Mouse (Mus musculus) T-helper 2 cell (primary cell): ENCODE measurements around the gene Tmem191c.
"Not testable (repeated sequence)": the region's sequence is repeated elsewhere in the genome, so short reads cannot be mapped to it uniquely, and the experiment has no call there.

ENCODE experiments used
- in situ Hi-C: fragments of 300-600 bp; cut with MboI, MseI; formaldehyde crosslinking; loops from one replicate; pipeline ENCODE4 v1.15.1; 2025; ENCODE audit warnings: high pct_unique_total_duplicates

The Tmem191c gene

DNA sequence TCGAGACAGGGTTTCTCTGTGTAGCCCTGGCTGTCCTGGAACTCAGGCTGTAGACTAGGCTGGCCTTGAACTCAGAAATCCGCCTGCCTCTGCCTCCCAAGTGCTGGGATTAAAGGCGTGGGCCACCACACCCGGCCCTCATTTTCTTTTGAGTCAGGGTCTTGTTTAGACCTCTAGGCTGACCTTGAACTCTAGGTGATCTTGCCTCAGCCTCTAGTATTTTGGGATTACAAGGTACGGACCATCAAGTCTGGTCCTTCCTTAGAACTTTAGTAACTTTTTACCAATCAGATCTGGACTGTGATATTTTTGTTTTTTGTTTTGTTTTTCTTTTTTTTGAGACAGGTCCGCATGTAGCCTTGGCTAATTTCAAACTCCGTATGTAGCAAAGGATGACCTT is at the start of gene Tmem191c:
Gene Tmem191c (plus strand): TSS at position 357 of the 400 bp plus-strand sequence.
- in situ Hi-C loops, result no loop called here

DNA sequence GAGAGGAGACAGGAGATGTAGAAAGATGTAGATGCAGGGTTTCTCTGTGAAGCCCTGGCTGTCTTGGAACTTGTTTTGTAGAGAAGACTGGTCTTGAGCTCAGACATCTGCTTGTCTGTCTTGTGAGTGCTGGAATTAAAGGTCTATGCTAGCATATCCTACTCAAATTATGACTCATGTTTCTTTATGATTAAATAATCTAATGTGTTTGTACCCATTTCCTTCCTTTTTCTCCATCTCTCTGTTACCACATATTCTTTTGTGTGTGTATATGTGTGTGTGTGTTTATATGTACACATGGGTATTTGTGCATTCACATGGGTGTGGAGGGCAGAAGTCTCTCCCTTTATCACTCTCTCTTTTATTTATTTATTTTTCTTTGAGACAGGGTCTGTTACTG is 49.4 kb upstream of the Tmem191c start:
- in situ Hi-C loops, result no loop called here

DNA sequence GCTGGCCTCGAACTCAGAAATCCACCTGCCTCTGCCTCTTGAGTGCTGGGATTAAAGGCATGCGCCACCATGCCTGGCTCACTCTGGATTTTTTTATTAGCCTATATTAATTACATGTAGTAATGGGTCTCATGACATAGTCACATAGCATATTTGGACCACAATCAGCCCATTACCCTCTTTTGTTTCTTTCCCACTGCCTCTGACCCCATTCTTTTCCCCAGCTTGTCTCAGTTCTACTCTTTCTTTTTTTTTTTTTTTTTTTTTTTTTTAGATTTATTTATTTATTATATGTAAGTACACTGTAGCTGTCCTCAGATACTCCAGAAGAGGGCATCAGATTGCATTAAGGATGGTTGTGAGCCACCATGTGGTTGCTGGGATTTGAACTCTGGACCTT is 44.4 kb upstream of the Tmem191c start:
- in situ Hi-C loops, result not testable (repeated sequence)

DNA sequence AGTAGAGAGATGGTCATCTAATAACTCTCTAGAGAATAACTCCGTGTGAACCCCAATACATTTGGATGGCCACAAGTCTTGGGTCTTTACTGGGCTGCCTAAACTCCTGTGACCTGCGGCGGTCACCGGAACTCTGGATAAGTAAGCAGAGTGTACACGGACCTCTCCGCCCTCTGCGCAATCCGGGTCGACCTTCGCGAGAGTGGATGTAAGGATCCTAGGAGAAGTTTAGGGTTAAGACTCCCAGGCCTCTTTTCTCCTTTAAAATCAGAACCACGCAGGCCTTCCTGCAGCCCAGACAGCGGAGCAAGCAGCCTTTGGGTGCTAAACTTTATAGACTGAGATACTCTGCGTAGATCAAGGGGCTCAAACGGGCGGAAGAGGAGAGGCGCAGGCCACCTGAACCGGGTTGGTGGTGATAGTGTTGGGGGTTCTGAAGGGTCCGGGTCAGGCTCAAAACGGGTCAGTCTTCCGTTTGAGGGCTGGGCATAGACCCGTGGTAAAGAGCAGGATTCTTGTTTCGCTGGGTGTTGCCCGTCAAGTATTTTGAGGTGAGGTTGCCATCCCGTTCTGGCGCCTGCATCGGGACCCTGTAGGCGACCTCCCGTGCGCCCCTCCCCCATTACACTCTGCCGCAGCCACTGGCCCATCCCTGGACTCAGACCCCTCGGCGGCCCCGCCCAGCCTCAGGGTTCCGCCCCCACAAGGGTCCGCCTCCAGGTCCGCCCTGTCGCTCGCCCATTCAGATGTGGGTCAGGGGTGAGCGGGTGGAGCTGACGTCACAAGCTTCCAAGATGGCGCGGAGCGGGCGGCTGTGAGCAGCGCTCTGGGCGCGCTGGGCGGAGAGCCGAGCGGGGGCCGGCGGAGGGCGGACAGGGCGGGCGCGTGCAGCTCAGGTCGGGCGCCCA is 42.8 kb upstream of the Tmem191c start, which contains the start of gene Hic2:
Gene Hic2 (plus strand): TSS at position 779 of the 908 bp plus-strand sequence.
- in situ Hi-C loops, result no loop called here

DNA sequence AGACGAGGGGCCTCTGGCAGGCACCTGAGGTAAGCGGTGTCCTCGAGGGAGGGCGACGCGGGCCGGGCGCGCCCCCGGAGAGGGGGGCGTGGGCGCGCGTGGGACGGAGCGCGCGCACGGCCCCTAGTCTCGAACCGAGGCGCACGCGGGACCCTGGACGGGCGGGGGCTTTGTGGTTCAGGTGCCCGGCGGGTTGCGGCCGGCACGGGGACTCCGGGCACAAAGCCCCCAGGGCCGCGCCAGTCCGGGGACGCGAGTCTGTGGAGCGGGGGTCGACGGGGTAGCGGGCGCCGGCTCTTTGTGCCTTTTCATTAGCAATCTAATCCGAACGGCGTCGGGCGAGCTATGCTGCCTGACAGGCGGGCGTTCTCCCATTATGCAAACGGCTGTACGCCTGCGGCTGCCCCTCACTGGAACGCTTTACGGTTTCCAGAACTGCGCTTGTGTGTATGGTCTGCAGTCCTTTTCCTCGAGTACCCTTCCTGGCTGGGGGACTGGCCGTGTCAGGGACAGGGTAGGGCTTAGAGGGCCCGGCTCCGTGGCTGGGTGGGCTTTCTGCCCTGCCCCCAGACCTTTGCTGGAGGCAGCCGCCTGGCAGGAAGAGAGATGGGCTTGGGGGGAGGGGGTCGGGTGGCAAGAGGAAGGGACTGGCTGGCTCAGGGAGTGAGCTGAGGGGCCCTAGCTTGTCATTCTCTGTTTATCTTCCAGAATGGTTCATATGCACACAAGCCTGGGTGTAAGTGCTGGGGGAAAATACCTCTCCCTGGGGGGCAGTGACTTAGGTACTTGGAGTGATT is 42.0 kb upstream of the Tmem191c start:
- in situ Hi-C loops, result no loop called here

DNA sequence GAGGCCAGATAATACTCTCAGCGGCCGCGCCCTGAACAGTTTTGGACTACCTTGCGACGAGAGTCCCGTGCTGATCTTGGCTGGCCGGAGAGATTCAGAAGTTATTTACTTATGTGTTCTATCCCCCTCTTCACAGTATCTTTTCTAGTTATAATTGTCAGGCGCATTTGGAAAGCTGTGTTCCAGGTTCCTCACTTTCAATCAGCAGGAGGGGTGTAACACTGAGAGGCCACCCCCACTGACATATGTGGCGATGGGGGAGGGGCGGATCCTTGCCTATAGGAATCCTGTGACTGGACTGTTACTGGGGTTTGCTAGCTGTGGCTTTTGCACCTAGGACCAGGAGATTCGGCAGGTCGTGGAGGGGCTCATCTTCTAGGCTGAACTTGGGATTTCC is 41.4 kb upstream of the Tmem191c start:
- in situ Hi-C loops, result no loop called here

DNA sequence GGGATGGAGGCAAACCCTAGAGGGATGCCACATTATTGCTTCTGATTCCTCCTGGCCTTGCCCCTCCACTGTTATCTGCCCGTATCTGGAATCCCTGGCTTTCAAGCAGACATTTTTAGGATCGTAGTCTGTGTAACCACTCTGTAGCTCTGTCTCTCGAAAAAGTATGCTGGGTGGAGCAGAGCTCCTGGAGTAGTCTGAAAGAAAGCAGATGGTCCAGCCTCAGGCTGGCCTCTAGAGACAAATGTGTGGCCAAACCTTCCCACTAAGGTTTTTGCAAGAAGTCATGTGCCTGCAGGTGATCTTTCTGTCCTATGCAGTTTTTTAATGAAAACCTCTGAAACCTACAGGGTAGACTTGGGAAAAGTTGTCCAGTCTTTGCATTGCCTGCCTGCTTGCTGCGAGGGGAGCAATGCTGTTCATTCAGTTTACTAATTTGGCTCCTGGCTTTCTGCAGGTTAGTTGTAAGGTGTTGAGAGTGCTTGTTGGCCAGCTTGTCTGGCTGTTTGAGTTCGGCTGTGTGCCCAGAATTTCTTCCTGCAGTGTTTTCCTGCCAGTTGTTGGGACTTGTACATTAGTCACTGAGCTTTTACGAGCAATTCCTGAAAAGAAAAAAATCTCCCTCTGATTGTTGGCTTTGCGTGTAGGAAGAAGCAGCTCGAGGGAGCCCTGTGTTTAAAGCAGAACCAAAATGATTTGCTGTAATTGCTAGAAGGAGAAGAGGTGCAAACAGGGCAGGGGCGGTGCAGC is 40.8 kb upstream of the Tmem191c start:
- in situ Hi-C loops, result no loop called here

DNA sequence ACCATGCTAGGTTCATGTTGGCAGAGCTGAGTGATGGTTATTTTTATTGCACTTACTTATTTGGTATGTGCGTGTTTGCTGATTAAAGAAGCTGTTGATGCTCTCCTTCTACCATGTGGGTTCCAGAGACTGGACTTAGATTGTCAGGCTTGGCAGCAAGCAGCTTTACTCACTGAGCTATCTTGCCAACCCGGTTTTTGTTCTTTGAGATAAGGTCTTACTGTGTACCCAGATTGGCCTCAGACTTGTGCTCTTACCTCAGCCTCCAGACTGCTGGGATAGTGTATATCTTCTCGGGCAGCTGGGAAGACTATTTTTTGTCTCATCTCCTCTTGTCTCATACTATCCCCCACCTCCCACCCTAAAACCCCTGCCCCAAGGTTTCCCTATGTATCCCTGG is 38.2 kb upstream of the Tmem191c start:
- in situ Hi-C loops, result no loop called here

DNA sequence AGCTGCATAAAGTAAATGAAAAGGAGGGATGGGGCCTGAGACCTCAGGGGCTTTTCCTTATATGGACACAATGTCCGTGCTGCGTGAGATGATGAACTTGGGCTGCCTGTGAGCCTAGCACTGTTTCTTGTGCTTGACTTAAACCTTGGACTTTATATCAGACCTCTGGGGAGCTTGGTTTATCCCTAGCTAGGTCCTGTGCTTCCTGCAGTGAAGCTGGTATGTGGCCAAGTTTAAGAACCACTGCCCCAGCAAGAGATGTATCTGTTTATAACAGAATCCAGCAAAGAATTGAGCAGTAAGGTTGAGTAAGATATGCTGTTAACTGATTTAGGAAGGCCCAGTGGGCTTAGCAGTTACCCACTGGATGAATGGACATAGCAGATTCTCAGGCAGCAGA is 36.5 kb upstream of the Tmem191c start:
- in situ Hi-C loops, result no loop called here

DNA sequence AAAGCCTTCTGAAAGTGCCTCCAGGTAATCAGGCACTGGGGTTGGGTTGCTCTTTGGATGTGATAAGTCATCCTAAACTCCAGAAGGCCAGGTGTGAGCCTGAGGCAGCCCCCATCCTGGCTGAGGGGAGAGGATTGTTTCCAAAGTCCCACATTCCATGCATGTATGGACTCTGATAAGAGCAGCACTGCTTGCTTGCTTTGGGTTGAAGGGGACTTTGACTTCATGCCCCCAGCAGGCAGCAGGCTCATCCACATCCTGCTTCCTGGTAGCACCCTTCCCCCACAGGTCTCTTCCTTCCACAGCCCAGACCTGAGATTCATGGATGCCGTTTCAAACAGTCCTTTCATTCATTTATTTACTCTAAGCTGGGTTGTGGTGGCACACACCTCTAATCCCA is 32.1 kb upstream of the Tmem191c start:
- in situ Hi-C loops, result no loop called here

DNA sequence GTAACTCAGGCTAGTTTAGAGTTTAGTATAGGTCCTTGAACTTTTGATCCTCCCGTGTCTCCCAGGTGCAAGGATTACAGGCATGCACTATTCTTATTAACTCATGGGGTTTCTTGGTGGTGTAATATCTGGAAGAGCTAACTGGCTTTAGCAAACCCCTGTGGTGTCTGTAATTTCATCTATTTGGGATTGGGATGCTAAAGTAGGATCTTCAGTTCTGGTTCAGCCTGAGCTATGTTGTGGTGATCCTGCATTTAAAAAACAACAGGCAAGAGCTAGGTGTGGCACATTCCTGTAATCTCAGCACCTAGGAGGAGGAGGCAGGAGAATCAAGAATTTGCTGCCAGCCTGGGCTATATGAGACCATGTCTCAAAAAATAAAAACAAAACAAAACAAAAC is 30.9 kb upstream of the Tmem191c start:
- in situ Hi-C loops, result no loop called here

DNA sequence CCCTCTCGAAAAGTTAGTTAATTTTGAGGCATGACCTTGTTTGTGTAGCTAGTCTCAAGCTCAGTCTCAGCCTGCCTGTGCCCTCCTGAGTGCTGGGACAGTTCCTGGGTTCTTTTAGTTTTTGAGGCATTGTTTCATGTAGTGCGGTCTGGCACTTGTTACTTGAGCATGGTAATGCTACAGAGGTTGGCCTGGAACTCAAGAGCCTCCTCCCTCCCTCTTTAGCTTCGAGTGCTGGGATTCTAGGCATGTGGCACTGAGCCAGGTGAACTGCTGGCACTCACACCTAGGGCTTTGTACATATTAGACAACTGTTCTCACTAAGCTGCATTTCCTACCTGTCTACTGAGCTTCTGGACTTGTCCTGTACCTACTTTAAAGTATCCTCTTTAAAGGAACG is 28.1 kb upstream of the Tmem191c start:
- in situ Hi-C loops, result no loop called here

DNA sequence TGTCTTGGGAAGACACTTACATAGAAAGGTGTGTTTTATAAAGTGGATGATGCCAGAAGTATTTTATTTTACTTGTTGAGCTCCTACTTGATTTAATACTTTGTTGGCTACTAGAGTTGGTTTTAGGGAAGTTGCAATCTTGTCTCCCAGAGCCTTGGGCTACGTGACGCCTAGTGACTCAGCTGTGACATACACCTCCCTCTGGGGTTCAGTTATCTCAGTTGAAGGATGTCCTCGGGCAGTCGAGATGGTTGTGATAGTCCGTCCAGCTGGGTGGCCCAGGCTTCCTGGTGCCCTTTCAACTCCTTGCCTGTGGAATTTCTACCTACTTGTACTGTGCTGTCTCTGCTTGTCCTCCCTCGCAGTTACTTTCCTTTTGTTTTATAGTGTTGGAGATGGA is 26.7 kb upstream of the Tmem191c start:
- in situ Hi-C loops, result no loop called here

DNA sequence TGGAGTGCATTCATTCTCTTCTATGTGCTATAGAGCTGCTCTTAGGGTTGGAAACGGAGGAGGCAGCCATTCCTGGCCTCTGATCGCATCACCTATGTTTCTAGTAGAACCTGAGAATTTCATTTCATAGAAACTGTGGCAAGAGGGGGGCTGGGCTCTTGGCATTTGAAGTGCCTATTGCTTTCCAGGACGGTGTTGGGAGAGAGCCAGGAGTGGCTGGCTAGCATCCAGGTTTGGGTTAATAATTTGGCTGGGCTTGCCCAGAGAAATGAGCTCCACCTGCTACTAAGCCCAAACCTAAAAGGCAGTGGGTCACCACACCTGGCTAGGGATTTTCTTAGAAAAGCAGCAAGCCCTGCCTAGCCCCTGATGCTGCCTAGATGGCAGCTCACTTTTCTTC is 24.3 kb upstream of the Tmem191c start:
- in situ Hi-C loops, result no loop called here

DNA sequence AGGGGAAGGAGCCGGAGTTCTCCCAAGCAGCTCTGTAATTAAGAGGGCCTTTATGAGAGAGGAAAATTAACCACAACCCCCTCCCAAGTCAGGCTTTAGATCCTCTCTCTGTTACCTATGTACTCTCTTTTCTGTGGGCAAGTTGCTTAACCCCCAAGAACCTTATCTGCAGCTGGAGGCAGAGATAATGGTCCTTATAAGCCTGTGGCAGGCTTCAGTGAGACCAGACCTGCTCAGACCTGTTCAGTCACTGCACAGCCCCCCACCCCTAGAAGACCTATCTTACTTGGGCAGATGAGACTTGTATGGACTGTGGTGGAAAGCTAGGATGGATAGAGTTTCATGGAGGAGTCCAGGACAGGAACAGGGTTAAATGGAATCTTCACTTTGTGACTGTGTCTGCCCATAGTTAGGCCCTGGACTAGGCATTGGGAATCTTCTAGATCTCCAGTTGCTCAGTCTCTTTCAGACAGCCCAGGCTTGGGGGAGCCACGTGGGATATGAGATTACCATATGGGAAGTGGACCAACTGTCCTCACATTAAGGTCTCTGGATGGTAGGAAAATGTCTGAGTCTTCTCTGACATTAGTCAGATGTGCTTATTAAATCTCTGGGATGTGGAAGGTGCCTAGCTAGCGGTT is 23.7 kb upstream of the Tmem191c start:
- in situ Hi-C loops, result no loop called here

DNA sequence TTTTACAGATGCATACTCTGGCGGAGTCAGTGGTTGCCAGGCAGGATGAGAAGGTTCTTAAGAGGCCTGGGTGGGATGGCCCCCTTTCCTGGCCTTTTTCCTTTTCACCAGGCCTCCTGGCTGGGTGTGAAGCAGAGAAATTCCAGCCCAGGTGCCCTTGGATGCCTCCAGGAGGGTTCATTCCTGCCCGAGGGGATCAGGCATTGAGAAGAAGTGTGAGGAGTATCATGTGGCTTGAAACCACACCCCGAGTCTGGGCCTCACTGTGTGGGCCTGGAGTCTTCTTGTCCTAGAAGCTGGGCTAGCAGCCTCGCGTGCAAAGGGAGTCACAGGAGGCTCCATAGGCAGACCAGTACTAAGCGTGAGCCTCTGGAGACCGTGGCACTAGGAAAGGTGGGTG is 23.0 kb upstream of the Tmem191c start:
- in situ Hi-C loops, result no loop called here

DNA sequence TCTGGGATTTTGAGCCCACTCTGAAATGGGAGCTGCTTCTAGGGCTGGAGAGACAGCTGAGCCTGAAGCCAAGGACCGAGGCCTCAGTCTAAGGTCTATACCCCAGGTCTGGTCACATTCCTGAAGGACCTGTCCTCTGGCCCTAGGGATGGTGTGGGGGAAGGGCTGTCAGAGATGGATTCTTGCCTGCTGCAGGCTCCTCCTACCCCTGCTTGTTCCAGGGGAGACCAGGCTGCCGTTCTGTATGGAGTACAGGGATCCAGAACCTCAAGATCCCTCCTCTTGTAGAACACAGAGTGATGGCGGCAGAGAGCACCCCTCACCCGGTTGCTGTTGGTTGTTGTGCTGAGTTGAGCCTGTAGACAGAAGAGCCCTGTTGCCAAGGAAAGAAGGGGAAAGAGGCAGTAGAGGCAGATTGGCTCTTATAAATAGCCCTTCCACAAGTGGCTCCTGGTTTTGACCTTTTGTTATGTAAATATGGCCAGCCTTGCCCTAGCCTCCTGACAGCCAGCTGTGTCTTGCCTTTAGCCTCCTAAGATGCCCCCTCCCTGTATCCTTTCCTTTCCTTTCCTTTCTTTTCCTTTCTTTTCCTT is 21.8 kb upstream of the Tmem191c start:
- in situ Hi-C loops, result no loop called here

DNA sequence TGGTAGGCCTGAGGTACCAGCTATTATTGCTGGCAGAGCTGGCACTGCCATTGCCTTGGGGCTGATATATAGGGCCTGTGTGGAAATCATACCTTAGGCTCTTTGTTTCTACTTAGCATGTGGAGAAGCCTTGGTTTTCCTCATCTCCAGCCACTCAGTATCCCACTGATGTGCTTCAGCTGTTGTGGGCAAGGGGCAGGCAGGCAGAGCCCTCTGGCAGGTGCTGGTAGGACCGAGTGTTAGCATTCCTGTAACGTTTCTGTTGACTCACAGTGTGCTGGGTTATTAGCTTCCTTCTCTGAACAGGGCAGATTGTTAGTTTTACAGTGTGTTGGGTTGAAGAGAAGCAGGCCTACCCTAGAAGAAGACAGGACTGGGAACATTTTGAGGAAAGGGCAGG is 20.6 kb upstream of the Tmem191c start:
- in situ Hi-C loops, result no loop called here

DNA sequence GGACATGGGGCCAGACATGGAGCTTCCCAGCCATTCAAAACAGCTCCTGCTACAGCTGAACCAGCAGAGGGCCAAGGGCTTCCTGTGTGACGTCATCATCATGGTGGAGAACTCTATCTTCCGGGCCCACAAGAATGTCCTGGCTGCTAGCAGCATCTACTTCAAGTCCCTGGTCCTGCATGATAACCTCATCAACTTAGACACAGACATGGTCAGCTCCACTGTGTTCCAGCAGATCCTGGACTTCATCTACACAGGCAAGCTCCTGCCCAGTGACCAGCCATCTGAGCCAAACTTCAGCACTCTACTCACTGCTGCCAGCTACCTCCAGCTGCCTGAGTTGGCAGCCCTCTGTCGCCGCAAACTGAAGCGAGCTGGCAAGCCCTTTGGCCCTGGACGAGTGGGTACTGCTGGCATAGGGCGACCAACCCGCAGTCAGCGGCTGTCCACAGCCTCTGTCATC is 18.5 kb upstream of the Tmem191c start:
- in situ Hi-C loops, result no loop called here

DNA sequence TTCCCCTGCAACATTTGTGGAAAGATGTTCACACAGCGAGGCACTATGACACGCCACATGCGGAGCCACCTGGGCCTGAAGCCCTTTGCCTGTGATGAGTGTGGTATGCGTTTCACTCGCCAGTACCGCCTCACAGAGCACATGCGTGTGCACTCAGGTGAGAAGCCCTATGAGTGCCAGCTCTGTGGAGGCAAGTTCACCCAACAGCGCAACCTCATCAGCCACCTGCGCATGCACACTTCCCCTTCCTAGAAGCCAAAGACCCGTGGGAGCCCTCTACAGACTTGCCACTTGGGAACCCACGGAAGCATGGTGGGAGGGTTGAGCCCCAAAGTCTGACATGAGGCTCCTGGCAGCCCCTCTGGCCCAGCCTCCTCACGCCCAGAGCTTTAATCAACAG is 17.0 kb upstream of the Tmem191c start:
- in situ Hi-C loops, result no loop called here

DNA sequence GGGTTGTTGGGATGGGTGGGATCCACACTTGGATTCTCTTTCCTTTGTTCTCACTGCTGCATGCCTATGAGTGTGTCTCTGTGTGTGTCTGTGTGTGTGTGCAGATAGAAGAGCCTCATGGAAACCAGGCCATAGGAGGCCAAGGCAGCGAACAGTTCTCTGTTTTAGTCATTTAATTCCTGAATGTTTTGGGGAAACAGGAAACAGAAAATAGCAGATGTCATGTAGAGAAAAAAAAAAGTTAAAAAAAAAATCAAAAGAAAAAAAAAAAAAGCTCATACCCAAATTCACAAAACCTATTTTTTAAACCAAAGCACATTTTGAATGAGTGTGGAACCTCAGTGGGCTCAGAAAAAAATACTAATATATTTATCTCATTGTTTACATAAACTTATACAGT is 14.5 kb upstream of the Tmem191c start:
- in situ Hi-C loops, result loop anchor here (10.0 kb wide), 1 partner anchor 1387 kb away; no protein-coding TSS in a partner anchor
